31 mouse cellular contexts compared by ENCODE assay signal in genomic region chr10:91572796-91573195, GRCm38 (mm10).
"Had no signal": no experiment of that assay in that cellular context is flagged by ENCODE, and none has a peak within 500 bp of the region (broad histone marks: within the 10 kb centered on the region; RNA-seq: fewer than 3 reads in every experiment).

No protein-coding gene starts in this region.

- H3K27ac ChIP-seq: limb, embryonic 10.5 days; limb, embryonic 12.5 days; limb, embryonic 13.5 days; limb, embryonic 15.5 days; liver, embryonic 12.5 days; liver, embryonic 13.5 days; liver, embryonic 14.5 days; liver, embryonic 15.5 days; lung, embryonic 15.5 days; macrophage; midbrain, embryonic 10.5 days; midbrain, embryonic 12.5 days; midbrain, embryonic 13.5 days; midbrain, embryonic 15.5 days; neural tube, embryonic 12.5 days; neural tube, embryonic 13.5 days had no signal

- H3K4me1 ChIP-seq: liver, embryonic 12.5 days; liver, embryonic 13.5 days; liver, embryonic 15.5 days; lung, embryonic 15.5 days; megakaryocyte, embryonic 14.5 days; midbrain, embryonic 12.5 days; midbrain, embryonic 15.5 days had no signal

- H3K4me3 ChIP-seq: limb, embryonic 10.5 days; limb, embryonic 12.5 days; limb, embryonic 13.5 days; limb, embryonic 15.5 days; liver, embryonic 12.5 days; liver, embryonic 13.5 days; liver, embryonic 15.5 days; lung, embryonic 15.5 days; megakaryocyte, embryonic 14.5 days; midbrain, embryonic 10.5 days; midbrain, embryonic 12.5 days; midbrain, embryonic 13.5 days; midbrain, embryonic 15.5 days; myocyte; neural tube, embryonic 12.5 days; neural tube, embryonic 13.5 days had no signal

- DNase-seq: left cerebral cortex, postnatal 4 days; liver; liver, embryonic 13.5 days; liver, postnatal 0 days; lung, adult 18-20 months; lung, adult 2 months; lung, embryonic 14.5 days; lung, postnatal 10 days; lung, postnatal 14 days; lung, postnatal 36 days; lung, postnatal 4 days had no signal

- H3K9me3 ChIP-seq: limb, embryonic 10.5 days; limb, embryonic 12.5 days; limb, embryonic 13.5 days; limb, embryonic 15.5 days; liver, embryonic 15.5 days; lung, embryonic 15.5 days; midbrain, embryonic 10.5 days; midbrain, embryonic 12.5 days; midbrain, embryonic 13.5 days; midbrain, embryonic 15.5 days; neural tube, embryonic 12.5 days; neural tube, embryonic 13.5 days had no signal

- ATAC-seq: liver, embryonic 12.5 days; liver, postnatal 0 days; lung, postnatal 0 days; midbrain, embryonic 13.5 days; midbrain, embryonic 15.5 days; midbrain, embryonic 16.5 days had no signal

- H3K27me3 ChIP-seq: limb, embryonic 12.5 days; limb, embryonic 13.5 days; limb, embryonic 15.5 days; liver, embryonic 12.5 days; liver, embryonic 13.5 days; liver, embryonic 15.5 days; lung, embryonic 15.5 days; megakaryocyte, embryonic 14.5 days; midbrain, embryonic 12.5 days; midbrain, embryonic 13.5 days; midbrain, embryonic 15.5 days; neural tube, embryonic 12.5 days; neural tube, embryonic 13.5 days had no signal

- H3K4me2 ChIP-seq: limb, embryonic 12.5 days; limb, embryonic 13.5 days; limb, embryonic 15.5 days; liver, embryonic 11.5 days; liver, embryonic 12.5 days; liver, embryonic 13.5 days; liver, embryonic 15.5 days; lung, embryonic 14.5 days; lung, embryonic 15.5 days; midbrain, embryonic 12.5 days; midbrain, embryonic 13.5 days; midbrain, embryonic 15.5 days; neural tube, embryonic 12.5 days; neural tube, embryonic 13.5 days had no signal

- H3K9ac ChIP-seq: limb, embryonic 12.5 days; limb, embryonic 13.5 days; limb, embryonic 15.5 days; liver, embryonic 12.5 days; liver, embryonic 13.5 days; liver, embryonic 14.5 days; liver, embryonic 15.5 days; liver, postnatal 0 days; lung, embryonic 14.5 days; lung, embryonic 15.5 days; midbrain, embryonic 12.5 days; midbrain, embryonic 13.5 days; midbrain, embryonic 15.5 days; neural tube, embryonic 12.5 days; neural tube, embryonic 13.5 days had no signal

- H3K36me3 ChIP-seq: limb, embryonic 10.5 days; limb, embryonic 12.5 days; limb, embryonic 13.5 days; limb, embryonic 15.5 days; liver, embryonic 12.5 days; liver, embryonic 13.5 days; liver, embryonic 15.5 days; lung, embryonic 15.5 days; midbrain, embryonic 10.5 days; midbrain, embryonic 12.5 days; midbrain, embryonic 13.5 days; midbrain, embryonic 15.5 days; neural tube, embryonic 12.5 days; neural tube, embryonic 13.5 days had no signal
